Mouse (Mus musculus): Measurements from ENCODE around the gene Ablim1.

Gene Ablim1

GRCm38 (mm10) chr19:57016995-57017784 lies 297.5 kb downstream of the Ablim1 start:
- DNase-seq (ENCODE audit: low read depth, low spot score), result peak; percentile 36

- DNase-seq (ENCODE audit: low read depth, low spot score), result no peak
Observed at GRCm38 (mm10) chr19:57014808-57015207, 299.9 kb downstream of the Ablim1 start.

GRCm38 (mm10) chr19:57013271-57013677 lies 301.4 kb downstream of the Ablim1 start:
- DNase-seq (ENCODE audit: low read depth, low spot score), result no peak

DNA sequence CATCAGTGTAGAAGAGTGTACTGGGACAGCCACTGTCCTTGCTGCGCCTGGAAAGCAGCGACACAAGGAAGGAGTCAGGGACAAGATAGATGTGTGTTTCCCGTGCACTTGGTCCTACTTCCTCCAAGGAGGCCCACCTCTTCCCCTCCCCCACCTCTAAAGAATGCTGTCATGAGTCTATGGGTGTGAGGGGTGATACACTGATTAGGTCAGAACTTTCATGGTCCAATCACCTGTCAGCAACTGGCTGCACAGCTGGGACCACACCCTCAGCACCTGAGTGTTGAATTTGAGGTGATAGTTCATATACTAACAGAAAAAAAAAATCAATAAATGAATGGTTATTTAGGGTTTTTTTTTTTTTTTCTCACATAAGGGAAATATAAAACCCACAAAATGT lies 302.7 kb downstream of the Ablim1 start:
- DNase-seq (ENCODE audit: low read depth, low spot score), result no peak

DNA sequence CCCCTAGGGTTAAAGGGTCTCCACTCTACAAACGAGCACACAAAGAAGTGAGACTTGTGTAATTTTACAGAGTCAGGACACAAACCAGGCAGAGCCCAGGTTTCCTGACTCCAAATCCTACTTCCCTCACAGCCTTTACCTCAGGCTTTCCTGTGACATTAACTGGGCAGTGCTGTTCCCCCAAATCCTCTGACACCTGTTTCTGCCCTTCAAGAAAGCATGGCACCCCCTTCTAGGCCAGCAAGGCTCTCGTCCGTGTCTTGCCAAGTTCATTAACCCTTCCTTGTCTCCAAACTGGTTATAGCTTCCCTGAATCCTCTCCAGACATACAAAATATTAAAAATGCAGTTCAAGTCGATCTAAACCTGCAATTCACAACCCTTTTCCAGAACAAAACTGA lies 304.7 kb downstream of the Ablim1 start:
- no peak for DNase-seq (ENCODE audit: low read depth, low spot score)

DNA sequence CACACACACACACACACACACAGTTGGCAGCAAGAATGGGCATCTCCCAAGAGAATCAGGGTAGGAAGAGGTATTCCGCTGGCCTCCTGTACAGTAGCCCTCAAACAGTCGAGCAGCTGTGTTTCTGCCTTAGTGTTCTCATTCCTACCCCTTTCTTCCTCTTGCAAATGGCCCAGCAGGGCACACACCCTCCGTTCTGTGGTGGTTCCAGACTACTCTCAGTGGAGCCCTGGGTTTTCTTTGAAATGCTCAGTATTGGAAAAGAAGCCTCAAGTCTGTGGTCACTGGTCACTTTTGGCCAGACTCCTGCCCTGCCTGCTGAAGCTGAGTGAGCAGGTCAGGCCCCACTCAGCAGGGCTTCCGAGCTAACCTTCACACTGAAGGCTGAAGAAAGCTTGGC lies 305.1 kb downstream of the Ablim1 start:
- no peak for DNase-seq (ENCODE audit: low read depth, low spot score)

DNA sequence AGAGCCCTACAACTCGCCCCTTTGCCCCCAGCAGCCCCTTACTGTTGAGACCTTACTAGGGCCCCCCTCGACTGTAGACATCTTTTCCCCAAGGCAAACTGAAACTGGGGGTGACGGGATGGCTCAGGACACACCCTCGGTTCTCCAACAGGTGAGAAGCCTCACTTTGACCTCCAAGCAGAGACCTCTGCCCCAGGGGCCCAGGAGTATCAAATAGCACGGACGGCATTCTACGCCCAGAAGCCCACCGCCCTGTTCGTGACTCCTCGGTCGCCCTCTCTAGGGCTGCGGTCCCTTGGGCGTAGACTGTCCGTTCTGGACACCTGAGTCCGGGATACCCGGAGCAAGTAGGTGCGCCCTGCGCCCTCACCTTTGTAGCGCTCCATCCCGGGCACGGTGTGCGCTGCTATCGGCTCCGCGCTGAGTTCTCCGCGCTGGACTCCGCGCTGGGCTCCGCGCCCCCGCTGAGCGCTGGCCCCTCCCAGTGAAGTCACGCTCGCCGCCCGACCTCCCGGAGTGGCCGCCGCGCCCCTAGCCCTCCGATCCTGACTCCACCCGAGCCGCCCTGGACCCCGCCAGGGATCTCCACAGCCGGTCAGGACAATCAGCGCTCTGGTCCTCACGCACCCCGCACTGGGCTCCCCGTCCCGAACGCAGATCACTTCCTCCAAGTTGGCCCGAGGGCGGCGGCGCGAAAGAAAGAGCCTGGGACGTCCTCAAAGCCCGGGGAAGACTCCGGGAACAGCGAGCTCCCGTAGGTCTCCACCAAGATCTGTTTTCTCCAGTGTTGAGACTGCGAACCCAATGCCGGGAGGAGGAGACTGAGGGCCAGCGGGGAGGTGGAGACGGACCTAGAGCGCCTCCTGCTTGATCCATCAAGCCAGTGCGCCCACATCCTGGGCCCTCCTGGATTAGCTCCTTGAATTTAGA lies 306.7 kb downstream of the Ablim1 start, which contains the start of gene Afap1l2:
Afap1l2 (minus strand) TSS at position 448 of the 930 bp plus-strand sequence.
- peak; percentile 37 for DNase-seq (ENCODE audit: low read depth, low spot score)

DNA sequence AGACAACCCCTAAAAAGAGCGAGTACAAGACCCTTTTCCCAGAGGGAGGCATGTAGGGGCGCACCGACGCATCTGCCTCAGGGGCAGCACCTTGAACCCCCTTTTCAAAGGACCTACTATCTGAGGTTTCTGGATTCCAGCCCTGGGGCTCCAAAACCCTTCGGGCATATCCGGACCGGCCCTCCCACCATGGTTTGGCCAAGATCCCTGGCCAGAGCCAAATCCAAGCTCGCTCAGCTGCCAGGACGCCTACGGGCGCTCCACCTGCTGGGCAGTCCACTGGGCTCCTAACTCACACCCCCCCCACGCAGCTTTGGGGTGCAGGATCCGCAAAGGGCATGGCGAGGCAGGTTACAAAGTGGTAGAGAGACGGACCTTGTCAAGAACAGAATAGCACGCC lies 307.4 kb downstream of the Ablim1 start:
- DNase-seq (ENCODE audit: low read depth, low spot score), result no peak

DNA sequence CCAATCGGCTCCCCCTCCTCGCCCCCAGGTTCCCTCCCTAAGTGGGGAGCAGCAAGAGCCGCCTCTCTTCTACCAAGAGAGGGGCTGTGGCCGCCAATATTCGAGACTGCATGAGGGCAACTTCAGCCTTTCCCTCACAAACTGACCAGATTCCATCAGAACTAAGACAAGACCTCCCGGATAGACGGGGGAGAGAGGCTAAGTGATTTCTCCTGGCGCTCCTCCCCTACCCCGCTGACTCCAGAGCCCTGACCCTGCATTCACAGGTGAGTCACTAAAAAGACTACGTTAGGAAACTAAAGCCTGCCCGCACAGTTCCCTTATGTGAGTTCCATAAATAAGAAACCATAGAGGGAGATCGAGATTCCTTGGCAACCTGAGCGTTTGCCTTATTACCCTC lies 307.9 kb downstream of the Ablim1 start:
- DNase-seq (ENCODE audit: low read depth, low spot score), result no peak

GRCm38 (mm10) chr19:57005062-57005461 lies 309.7 kb downstream of the Ablim1 start:
- no peak for DNase-seq (ENCODE audit: low read depth, low spot score)

DNA sequence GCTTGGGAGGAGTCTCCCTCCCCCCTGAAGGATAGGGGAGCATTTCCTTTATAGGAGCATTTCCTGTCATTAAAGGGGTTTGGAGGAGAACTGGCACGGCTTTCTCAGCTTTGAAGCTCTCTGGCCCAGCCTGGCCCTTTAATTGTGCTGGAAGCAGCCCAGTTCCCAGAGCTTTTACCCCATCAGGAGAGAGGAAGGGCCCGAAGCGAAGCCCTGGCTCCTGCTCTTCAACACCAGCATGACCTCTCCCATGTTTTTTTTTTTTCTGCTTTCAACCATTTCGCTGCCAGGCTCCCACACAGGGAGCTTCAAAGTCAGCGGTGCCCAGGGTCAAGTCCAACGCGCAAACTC lies 311.3 kb downstream of the Ablim1 start:
- no peak for DNase-seq (ENCODE audit: low read depth, low spot score)

DNA sequence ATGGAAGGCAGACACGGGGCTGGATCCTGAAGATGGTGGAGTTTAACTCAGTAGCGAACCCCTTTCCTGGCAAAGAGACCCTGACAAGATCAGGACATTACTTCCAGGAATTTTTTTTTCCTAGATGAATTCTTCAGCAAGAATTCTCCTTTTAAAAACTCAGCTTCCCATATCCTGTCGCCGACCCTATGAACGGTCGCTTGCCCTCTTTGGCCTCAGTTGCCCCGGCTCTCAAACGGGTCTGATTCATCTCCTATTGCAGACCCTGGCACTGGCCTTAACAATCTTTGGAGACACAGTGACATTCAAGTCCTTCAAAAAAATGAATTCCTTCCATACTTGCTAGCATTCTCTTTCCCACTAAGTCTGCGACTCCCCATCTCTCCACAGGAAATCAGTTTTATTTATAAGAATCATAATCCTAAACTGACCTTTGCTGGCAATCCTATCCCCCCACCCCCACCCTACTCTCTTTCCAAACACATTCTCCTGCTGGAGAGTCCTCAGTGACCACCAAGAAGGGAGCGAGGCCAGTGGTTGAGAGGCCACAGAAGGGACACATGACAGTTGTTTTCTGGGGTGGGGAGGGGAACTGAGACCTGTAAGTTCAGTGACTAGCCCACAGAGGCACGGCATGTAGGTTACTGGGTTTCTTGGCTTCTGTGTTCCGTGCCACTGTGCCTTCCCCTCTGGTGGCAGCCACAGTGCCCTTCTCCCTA lies 311.8 kb downstream of the Ablim1 start:
- no peak for DNase-seq (ENCODE audit: low read depth, low spot score)

GRCm38 (mm10) chr19:57001926-57002325 lies 312.8 kb downstream of the Ablim1 start:
- DNase-seq (ENCODE audit: low read depth, low spot score), result no peak

- no peak for DNase-seq (ENCODE audit: low read depth, low spot score)
Observed at GRCm38 (mm10) chr19:57000592-57000991, 314.1 kb downstream of the Ablim1 start.

DNA sequence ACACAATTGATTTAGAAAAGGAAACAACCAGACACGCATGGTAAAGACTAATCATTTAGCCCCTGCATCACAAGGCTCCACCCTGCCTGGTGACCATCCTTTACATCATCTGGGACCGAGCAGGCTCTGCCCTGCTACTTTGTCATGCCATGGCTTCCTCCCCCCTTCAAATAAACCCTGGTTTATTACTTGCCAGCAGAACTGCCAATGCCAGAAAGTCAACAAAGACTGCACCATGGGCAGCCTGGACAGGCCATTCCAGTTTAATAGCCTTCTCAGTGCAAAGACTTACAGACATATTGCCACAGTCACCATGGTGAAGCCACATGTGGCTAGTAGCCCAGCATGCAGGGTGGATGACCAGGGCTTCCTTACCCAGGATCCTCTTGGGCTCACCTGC lies 314.9 kb downstream of the Ablim1 start:
- no peak for DNase-seq (ENCODE audit: low read depth, low spot score)

- no peak for DNase-seq (ENCODE audit: low read depth, low spot score)
Observed at GRCm38 (mm10) chr19:56998910-56999309, 315.8 kb downstream of the Ablim1 start.

GRCm38 (mm10) chr19:56998331-56998730 lies 316.4 kb downstream of the Ablim1 start:
- no peak for DNase-seq (ENCODE audit: low read depth, low spot score)

GRCm38 (mm10) chr19:56997164-56997599 lies 317.5 kb downstream of the Ablim1 start:
- DNase-seq (ENCODE audit: low read depth, low spot score), result peak; percentile 83

DNA sequence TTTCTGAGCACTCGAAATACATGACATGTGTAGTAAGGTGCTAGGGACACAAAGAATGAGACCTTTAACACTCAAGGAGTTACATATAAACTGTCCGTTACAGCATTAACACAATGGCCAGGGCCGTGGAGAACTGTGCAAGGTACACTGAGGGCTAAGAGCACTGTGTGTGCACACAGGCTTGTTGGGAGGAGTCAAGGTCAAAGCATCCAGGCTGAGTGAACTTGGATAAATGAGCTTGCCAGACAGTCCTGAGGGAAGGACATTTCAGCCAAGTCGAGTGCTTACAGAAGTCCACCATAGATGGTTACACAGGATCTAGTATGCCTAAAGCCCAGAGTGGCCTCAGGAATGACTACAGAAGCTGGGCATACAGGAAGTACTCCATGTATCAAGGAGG lies 319.3 kb downstream of the Ablim1 start:
- no peak for DNase-seq (ENCODE audit: low read depth, low spot score)

- no peak for DNase-seq (ENCODE audit: low read depth, low spot score)
Observed at GRCm38 (mm10) chr19:56994653-56995052, 320.1 kb downstream of the Ablim1 start.

DNA sequence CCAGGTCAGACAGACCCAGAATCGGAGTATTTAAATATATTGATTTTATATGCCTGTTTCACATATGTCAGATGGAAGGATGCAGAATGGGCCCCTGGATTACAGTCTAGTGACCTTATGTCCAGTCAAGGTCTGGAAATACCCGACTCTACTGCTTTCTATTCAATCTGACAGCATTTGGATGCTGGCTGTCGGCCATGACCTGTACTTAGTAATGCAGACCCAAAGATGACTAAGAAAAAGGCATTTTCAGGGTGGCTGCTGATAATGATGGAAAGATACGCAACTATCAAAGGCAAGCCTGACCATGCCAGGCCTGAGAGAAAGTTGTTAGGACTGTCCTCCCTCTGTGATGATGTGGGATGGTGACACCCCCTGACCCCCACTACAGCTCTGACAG lies 321.0 kb downstream of the Ablim1 start:
- DNase-seq (ENCODE audit: low read depth, low spot score), result no peak

GRCm38 (mm10) chr19:56992978-56993545 lies 321.7 kb downstream of the Ablim1 start:
- DNase-seq (ENCODE audit: low read depth, low spot score), result no peak
